Mouse (Mus musculus): ENCODE measurements around the gene Srrm1.
"Not testable (repeated sequence)": the region's sequence is repeated elsewhere in the genome, so short reads cannot be mapped to it uniquely, and the experiment has no call there.

The Srrm1 gene

DNA sequence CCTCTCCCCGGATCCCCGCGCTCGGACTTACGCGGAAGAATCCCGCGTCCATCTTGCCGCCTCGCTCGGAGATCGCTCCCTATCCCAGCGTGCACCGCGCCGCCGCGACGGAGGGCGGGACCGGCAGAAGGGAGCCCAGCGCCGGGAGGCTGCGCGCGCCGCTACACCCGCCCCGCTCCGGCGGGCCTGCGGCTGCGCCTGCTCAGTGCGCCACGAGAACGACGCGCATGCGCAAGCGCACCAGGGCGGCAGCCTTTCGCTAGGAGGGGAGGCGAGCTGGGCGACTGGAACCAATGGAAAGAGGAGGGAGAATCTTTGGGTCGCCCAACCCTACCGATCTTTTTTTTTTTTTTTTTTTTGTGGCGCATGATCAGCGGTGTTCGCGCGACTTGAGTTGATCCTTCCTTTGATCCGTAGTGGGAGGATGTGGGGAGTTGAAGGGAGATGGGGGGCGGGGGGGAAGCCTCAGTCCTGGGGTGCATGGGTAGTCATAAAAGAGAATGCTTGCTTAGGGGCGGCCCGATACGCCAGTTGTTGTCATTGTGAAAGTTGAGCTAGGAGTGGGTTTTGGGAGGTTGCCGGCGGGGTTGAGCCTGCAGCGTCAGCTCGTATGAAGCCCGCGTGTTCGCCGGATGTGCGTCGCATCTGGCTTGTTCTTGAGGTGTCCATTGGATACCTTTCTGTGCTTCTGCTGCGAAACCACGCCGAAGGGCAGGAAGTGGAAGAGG, at the start of gene Srrm1:
Gene Srrm1, minus strand, starts transcription at position 256 of the 728 bp plus-strand sequence.
- ATAC-seq (ENCODE audit: low TSS enrichment) = peak; percentile 91

DNA sequence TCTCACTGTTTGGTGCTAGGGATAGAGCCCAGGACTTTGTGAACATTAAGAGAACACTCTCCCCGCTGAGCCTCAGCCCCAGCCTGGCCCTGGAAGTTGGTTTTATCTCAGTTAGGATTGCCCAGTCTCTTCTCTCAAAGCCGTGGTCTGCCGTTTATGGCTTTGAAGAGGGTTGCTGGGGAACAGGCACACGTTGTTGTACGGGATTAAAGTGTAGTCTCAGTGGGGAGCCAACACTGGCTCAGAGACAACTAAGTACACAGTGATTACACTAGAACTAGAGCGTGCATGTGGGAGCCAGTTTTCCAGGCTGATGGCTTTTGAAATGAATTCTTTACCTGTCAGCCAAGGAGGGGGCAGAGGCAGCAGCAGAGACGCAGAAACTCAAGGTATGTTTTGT, 48.8 kb upstream of the Srrm1 start:
- ATAC-seq (ENCODE audit: low TSS enrichment) = no peak

DNA sequence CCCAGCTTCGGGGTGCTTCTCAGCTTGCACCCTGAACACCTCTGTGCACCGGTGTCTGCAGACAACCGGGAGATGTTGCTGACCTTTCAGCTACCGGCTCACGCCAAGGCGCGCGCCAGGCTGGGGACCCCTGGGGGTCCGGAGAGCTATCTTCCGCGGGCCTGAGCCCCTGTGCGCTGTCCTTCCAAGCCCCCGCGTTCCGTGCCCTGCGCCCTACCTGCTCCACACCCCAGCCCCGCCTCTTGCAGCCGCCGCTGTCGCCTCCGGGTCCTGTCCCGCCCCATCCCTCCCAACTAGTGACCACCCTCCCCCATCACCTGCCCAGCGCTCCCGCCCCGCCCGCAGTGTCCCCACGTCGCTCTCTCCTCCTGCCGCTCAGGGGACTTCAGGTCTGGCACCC, 44.9 kb upstream of the Srrm1 start, which contains the start of gene Ncmap:
Gene Ncmap, minus strand, starts transcription at position 237 of the 400 bp plus-strand sequence.
- no peak for ATAC-seq (ENCODE audit: low TSS enrichment)

DNA sequence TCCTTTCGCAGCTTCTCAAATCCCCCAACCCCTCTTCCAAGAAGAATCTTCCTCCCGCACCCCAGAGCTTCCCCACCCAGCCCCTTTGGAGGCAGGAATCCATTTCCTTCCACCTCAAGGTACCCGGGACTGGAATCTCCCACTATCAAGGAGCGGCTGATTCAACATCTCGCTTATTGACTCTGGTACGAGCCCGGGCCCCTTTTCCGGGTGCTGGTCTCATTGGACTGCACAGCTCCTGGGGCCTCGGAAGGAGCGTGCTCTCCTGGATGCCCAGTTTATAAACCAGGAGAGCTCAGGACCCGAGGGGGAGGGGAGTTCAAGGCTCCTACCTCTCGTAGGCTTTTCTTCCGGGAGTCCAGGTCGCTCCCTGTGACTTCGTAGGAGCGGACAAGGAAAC, 44.4 kb upstream of the Srrm1 start:
- ATAC-seq (ENCODE audit: low TSS enrichment) = no peak

DNA sequence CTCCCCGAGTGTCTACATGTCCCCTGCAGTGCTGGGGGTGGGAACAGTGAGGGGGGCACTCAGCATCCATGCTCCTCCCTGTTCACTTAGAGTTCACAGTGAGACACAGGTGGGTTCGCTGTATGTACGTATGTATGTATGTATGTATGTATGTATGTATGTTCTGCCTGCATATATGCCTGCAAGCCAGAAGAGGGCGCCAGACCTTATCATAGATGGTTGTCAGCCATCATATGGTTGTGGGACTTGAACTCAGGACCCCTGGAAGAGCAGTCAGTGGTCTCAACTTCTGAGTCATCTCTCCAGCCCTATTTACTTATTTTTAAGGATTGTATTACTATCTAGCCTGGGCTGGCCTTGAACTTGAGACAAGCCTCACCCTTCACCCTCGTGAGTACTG, 43.2 kb upstream of the Srrm1 start:
- ATAC-seq (ENCODE audit: low TSS enrichment) = no peak

DNA sequence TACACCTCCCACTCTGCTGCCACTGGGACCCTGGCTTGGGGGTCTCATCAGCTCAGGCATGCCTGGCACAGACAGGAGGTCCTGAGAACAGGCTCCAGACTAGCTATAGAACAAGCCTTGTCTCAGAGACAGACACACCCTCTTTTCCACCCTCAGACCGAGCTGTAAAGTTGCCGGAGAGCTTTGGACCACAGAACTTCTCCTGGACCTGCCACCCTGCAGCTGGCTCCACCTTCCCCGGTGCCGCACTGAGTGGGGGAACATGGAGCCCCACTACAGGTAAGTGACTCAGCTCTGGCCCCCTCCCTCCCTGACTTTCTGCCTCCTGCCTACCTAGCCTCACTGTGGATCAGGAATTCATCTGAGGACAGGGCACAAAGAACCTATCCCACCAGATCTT, 42.3 kb upstream of the Srrm1 start:
- no peak for ATAC-seq (ENCODE audit: low TSS enrichment)

DNA sequence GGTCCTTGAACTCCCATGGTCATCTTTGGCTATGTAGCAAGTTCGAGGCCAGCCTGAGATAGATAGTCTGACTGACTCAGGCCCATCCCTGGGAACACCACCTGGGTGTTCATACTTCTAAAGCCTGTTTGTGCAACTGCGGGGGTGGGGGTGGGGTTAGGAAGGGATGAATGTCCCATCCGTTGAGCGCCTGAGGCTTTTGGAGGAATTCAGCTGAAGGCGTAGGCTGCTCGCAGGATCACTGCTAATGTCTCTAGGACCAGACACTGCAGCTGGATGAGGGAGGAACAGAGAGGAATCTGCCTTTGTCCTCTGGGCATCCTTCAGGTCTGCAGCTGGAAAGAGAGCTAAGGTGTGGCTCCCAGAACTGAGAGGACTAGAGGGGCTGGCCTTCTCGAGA, 41.5 kb upstream of the Srrm1 start:
- no peak for ATAC-seq (ENCODE audit: low TSS enrichment)

DNA sequence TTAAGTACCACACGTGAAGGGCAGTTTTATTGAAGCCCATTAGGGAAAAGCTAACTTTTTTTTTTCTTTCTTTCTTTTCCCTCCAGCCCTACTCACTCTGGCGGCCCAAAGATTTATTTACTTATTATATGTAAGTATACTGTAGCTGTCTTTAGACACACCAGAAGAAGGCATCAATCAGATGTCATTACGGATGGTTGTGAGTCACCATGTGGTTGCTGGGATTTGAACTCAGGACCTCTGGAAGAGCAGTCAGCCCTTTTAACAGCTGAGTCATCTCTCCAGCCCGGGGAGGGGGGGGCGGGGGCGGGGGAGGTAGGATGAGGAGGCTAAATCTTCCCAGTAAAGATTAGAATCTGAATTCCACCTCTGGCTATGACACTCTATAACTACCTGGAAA, 40.3 kb upstream of the Srrm1 start:
- ATAC-seq (ENCODE audit: low TSS enrichment) = no peak

DNA sequence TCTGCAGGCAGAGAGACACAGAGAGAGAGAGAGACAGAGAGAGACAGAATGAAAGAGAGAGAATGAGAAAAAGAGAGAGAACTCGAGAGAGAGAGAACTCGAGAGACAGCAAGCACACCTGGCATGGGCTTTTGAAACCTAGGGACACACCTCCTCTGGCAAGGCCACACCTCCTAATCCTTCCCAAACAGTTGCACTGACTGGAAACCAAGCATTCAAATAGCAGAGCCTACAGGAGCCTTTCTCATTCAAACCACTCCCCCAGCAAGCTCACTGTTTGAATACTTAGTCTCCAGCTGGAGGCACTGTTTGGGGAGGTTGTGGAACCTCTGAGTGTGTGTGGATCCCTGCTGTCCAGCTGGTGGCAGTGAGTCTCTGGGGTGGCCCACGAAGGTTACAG, 39.7 kb upstream of the Srrm1 start:
- no peak for ATAC-seq (ENCODE audit: low TSS enrichment)

DNA sequence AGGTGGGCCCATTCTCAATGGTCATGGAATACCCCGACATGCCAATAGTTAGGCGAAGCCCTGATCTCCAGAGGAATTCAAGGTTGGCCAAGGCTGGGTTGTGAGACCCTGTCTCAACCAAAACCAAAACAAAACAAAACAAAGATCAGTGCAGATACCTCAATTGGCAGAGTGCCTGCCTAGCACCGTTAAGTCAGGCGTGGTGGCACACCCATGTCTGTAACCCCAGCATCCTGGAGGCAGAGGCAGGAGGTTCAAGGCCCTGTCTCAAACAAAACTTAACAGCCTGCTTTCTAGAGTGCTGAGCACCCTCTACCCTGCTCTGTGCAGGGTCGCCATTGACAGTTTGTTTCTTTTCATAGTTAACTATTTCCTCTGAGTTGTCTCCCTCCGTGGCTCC, 37.9 kb upstream of the Srrm1 start:
- no peak for ATAC-seq (ENCODE audit: low TSS enrichment)

DNA sequence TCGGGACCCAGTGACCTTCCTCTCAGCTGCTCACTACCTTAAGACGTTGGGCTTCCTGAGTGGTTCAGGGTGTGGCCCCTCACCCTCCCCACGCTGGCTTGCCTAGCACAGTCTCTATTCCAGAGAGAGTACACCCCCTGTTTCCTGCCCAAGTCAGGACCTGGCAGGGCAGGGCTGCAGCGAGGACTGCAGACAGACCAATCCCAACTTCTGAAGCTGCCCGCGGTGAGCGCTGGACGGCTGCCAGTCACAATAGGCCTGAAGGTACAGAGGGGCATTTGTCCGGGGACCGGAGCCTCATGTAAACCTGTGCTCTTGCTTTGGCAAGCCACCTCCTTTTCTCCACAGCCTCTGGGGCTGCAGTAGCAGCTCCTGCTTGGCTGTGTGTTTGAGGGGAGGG, 32.5 kb upstream of the Srrm1 start:
- ATAC-seq (ENCODE audit: low TSS enrichment) = no peak

DNA sequence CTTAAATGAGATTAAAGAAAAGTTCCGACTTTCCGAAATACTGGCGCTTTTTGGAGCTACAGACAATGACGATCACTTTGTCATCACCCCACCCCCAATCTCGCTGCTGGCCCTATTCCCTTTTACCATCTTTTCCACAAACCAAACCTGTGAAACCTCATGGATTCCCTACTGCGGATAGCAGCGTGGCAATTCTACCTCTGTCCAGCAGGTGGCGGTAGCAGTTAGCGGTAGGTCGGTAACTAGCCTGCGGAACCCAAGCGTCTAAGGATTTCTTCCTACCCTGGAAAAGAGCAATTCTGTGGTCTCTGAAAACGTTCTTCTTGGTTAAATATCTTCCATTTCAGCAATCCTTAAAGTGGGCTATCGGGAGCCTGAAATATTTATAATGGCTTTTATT, 29.2 kb upstream of the Srrm1 start:
- peak; percentile 80; the same call in 1 of the 2 replicates for ATAC-seq (ENCODE audit: low TSS enrichment)

DNA sequence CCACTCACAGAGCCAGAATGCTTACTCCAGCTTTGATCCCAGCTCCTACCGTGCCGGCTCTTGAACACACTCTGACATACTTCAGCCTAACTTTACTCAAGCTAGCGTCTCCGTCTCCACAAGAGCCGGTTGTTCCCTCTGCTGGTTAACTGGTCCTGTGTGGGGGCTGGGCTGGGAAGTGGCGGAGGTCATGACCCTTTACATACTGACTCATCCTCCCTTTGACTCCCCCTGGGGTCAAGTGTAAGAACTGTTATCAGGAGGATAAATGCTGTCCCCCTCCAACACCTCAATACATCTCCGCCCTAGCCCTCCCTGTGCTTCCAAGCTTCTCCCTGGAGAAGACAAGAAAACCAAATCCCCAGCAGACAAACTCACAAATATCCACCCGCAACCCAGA, 28.2 kb upstream of the Srrm1 start:
- ATAC-seq (ENCODE audit: low TSS enrichment) = no peak

DNA sequence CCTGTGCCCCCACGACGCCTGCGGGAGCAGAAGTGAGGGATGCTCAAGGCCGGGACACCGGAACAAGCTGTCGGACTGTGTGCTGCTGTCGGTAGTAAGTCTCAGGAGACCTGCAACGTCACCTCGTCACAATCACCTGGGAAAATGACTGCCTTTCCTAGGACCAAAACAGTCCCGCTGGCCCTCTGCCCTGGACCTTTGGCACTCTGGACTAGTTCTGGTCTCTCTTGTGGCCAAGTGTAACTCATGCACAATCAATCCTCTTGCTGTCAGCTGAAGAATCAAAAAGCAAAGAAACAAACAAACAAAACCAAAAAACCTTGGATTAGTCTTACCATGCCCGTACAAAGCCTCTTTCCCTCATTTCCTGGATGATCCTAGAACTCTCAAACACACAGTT, 24.1 kb upstream of the Srrm1 start:
- no peak for ATAC-seq (ENCODE audit: low TSS enrichment)

DNA sequence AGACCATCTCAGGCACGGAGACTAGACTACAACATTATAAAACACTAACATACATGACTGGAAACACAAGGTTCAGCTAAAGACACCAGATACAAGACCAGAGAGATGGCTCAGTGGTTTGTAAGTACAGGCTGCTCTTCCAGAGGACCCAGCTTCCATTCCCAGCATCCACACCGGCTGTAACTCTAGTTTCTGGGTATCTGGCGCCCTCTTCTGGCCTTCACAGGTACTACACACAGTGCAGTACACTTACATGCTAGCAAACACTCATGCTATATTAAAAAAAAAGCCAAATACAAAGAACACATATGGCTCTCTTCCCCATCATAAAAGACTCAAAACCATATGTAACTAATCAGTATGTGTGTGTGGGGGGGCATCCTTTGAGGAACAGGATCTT, 22.3 kb upstream of the Srrm1 start:
- no peak for ATAC-seq (ENCODE audit: low TSS enrichment)

DNA sequence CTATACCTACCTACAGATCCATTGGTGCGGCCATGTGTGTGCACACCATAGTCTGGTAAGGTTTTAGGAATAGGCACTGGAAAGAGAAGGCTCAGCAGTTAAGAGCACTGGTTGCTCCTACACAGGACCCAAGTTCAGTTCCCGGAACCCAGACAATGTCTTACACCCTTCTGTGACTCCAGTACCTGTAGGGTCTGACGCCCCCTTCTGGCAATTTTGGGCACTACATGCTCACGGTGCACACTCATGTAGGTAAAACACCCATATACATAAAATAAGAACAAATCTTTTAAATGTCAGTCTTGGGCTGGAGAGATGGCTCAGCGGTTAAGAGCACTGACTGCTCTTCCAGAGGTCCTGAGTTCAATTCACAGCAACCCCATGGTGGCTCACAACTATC, 20.2 kb upstream of the Srrm1 start:
- no peak for ATAC-seq (ENCODE audit: low TSS enrichment)

DNA sequence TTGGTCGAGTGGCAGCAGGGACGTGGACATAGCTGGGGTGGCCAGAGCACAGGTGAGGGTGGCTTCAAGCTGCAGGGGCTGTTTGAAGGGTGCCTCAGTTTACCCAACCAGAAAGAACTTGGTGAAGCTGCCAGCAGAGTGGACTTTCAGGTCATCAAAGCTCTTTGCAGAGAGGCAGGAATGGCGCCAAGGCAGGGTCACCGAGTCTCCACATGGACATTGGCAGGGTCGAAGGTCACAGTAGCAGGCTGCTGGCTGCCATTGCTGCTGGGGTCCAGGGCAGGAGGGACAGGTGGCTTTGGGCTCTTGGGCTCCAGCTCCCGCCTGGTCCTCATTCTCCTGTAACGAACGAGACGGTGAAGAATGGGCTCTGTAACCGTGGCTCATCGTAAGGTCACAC, 17.3 kb upstream of the Srrm1 start:
- ATAC-seq (ENCODE audit: low TSS enrichment) = no peak

DNA sequence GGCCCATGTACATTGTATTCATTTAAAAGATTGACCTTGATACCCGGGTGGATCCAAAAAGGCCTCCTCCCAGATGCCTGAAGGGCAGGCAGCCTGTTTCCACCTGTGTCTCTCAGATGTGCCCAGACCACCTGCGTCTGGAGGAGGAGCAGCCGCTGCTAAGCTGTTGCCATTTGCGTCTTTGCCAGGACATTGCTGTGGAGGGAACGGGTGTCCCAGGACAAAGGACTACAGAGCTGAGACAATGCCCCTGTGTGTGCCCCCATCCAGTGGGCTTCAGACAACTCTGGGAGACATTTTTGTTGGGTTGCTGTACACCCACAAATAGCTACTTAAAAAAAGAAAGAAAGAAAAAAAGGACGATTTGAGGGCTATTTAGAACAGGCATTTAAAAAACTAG, 9.7 kb upstream of the Srrm1 start:
- ATAC-seq (ENCODE audit: low TSS enrichment) = no peak

DNA sequence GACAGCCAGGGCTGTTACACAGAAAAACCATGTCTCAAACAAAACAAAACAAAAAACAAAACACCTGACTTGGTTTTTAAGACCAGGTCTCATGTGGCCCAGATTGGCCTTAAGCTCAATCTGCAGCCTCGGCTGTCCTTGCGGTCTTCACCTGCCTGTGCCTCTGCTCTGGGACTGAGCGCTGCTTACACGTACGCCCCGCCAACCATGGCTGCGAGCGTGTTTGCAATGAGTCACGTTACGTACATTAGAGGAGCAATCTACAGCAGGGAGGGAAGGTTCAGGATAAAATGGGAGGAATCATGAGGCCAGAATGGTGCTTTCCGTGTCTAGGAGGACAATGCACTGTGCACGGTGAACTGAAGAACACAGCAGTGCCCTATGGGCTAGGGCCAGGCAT, 8.6 kb upstream of the Srrm1 start:
- ATAC-seq (ENCODE audit: low TSS enrichment) = no peak

DNA sequence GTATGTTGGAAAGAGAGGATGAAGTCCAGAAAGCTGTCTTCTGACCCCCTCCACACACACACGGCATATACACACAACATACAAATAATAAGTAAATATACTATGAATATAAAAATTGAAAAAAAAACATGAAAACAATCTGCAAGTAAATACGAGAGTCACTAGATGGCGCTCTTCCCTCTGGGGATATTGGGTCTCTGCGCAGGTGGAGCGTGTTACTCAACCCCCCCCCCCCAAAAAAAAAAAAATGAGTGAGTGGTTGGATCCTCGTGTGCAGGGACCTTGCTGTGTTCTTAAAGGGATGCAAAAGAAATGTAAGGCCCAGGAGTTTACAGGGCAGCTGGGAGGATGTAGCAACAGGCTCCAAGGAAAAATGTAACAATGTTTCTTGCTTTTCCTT, 5.6 kb upstream of the Srrm1 start:
- no peak for ATAC-seq (ENCODE audit: low TSS enrichment)

DNA sequence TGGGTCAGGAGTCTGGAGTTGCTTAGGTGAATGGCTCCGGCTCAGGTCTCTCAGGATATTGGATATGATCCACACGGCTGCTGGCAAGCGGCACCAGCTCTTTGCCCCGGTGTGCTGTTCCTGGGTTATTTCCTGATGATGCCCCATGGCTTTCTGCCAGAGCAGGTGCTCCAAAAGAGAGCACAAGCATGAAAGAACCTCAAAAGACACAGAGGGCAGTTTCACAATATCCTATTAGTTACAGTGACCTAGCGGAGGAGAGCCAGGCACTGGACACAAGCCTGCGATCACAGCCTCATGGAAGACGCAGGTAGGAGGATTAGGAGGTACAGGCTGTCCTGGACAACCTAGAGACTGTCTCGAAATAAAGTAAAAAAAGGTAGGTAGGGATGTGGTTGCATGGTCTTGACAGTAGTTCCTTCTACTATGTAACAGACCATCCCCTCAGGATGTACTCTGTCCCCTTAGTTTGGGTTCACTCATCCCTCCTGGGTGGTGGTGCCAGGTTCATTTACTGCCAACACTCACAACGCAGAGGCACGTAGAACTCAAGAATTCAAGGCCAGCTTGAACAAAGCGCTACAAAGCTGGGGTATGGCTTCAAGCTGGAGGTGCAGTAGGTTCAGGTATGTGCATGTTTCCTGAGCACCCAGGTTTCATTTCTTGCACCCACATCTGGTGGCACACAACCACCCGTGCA, 4.2 kb upstream of the Srrm1 start:
- ATAC-seq (ENCODE audit: low TSS enrichment) = no peak

DNA sequence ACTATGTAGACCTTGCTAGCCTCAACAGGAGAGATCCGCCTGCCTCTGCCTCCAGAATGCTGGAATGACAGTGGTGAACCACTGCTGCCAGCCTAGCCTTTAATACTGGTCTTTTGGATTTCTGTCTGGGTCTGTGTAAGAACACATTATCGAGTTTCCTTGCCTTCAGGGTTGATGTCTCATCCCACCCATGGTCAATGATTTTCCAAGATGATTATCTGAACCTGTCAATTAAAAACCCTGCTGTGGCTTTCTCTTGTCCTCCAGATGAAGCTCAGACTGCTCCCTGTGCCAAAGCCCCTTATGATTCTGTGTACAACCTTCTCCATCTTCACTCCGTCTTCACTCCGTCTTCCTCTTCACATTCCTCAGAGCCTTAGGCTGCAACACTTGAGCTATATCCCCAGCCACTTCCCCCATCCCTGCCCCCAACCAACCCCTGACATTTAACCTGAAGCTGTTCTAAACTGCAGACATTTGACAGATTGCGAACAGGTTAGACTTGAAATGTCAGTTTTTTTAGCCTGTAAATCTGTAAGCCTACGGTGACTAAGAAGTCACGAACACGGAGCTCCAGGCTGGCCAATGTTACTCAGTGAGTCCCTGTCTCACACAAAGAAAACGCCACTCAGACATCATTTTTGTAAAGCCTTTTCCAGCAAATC, 2.9 kb upstream of the Srrm1 start:
- ATAC-seq (ENCODE audit: low TSS enrichment) = no peak

DNA sequence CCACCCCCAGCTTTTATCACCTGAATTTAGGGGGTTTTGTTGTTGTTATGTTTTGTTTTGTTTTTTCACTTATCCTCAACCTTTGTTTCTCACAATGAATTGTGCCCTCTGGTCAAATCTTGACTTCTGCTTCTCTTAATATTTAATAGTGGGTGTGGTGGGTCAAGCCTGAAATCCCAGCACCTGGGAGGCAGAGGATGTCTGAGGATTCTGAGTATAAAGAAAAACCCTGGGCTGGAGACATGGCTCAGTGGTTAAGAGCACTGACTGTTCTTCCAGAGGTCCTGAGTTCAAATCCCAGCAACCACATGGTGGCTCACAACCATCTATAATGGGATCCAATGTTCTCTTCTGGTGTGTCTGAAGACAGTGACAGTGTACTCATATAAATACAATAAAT, 1.6 kb upstream of the Srrm1 start:
- ATAC-seq (ENCODE audit: low TSS enrichment) = not testable (repeated sequence)

Data from frontal cortex, adult (tissue).